Mouse (Mus musculus) neural tube, embryonic 11.5 days (tissue): ENCODE results near the gene Kalrn. TPM values are rescaled to one million over a fixed set of nuclear protein-coding genes. Genes with fewer than 3 reads are reported as not detected.

Experiments used
- ATAC-seq: fragments of 200-750 bp; cut with Nextera tagmentation; 2 replicates; pipeline ENCODE4 v1.8.0; 2017; ENCODE audit warnings: moderate number of reproducible peaks, mild to moderate bottlenecking, moderate TSS enrichment, moderate library complexity; ENCODE audit not compliant: insufficient read depth, low FRiP score, low TSS enrichment
- DNase-seq: peaks from one replicate; pipeline ENCODE4 v3.0.0-alpha.2; 2015; ENCODE audit warnings: low spot score
- H3K27ac ChIP-seq: fragments of 300-500 bp; sonication (generic); 2 replicates; pipeline ENCODE4 v1.5.1; 2014; ENCODE audit warnings: low read depth, mild to moderate bottlenecking, low read length
- H3K27me3 ChIP-seq: fragments of 300-500 bp; sonication (generic); 2 replicates; pipeline ENCODE4 v1.6.1; 2014; ENCODE audit warnings: mild to moderate bottlenecking, low read length, mixed read lengths; ENCODE audit not compliant: control insufficient read depth, insufficient read depth
- H3K36me3 ChIP-seq: fragments of 300-500 bp; sonication (generic); 2 replicates; pipeline ENCODE4 v1.6.1; 2014; ENCODE audit warnings: mild to moderate bottlenecking, low read length, moderate library complexity, mixed read lengths; ENCODE audit not compliant: control insufficient read depth, insufficient read depth
- H3K4me1 ChIP-seq: fragments of 300-500 bp; sonication (generic); 2 replicates; pipeline ENCODE4 v1.6.1; 2014; ENCODE audit warnings: low read length, mixed read lengths; ENCODE audit not compliant: control insufficient read depth, insufficient read depth
- H3K4me2 ChIP-seq: fragments of 300-500 bp; sonication (generic); 2 replicates; pipeline ENCODE4 v1.6.1; 2014; ENCODE audit warnings: low read depth, mild to moderate bottlenecking, moderate library complexity
- H3K4me3 ChIP-seq: fragments of 300-500 bp; sonication (generic); 2 replicates; pipeline ENCODE4 v1.5.1; 2014; ENCODE audit warnings: low read depth, low read length
- H3K9ac ChIP-seq: fragments of 300-500 bp; sonication (generic); 2 replicates; pipeline ENCODE4 v1.6.1; 2014; ENCODE audit warnings: mild to moderate bottlenecking, low read length
- H3K9me3 ChIP-seq: fragments of 300-500 bp; sonication (generic); 2 replicates; pipeline ENCODE4 v1.6.1; 2016; ENCODE audit warnings: low read length; ENCODE audit not compliant: control insufficient read depth
- WGBS: fragments of 180-500 bp; shearing (Covaris S2); extraction: QIAGEN DNeasy Blood & Tissue Kit; methylation state at CpG from one replicate; pipeline ENCODE4 v1.1.7; 2014; 5-methylcytosine and 5-hydroxymethylcytosine counted together
- polyA plus RNA-seq: library from polyadenylated mRNA; unstranded; fragments of >200 nt; fragmentation: Nextera tagmentation; extraction: Ambion mirVana; gene quantifications from 2 replicates; pipeline ENCODE4 v1.2.1, GENCODE M21; 2014

The Kalrn gene
- polyA plus RNA-seq, 1 experiment from 2014 or later: 17.6 TPM

- no peaks in the 10 kb centered on the region for H3K9me3 ChIP-seq
- no peak overlapping the region for H3K27ac ChIP-seq
- DNase-seq (no peak), ATAC-seq (no peak)
- H3K9ac ChIP-seq: no peak overlapping the region
- H3K4me3 ChIP-seq: no peak overlapping the region
- H3K36me3 ChIP-seq: no peaks in the 10 kb centered on the region
- no peaks in the 10 kb centered on the region for H3K27me3 ChIP-seq
- 57% methylated on average over 5 of the region's 5 CpGs for WGBS
- H3K4me2 ChIP-seq: no peak overlapping the region
- H3K4me1 ChIP-seq: no peaks in the 10 kb centered on the region; the same call in 1 of the 2 replicates
Measured at GRCm38 (mm10) chr16:33921514-33921913, 651.8 kb downstream of the Kalrn start.

Other genes starting within 250 kb of the Kalrn start
- gene Ropn1, start 76.4 kb upstream of the Kalrn start, polyA plus RNA-seq: not detected in 2 replicates
- 10.3 and 11.8 TPM in 2 replicates for gene Ccdc14, start 117.1 kb upstream of the Kalrn start, polyA plus RNA-seq
- gene Mylk, start 171.7 kb upstream of the Kalrn start, polyA plus RNA-seq: 3.9 TPM in 2 replicates